Mouse (Mus musculus) mesoderm, embryonic 11.5 days (tissue): ENCODE measurements around the gene Ern2.

Source experiments
- DNase-seq: peaks from one replicate; pipeline ENCODE4 v3.0.0-alpha.2; 2012; ENCODE audit warnings: low read depth, low spot score

The Ern2 gene

GRCm38 (mm10) chr7:122186043-122186442, at the start of gene Ern2:
Gene Ern2, minus strand, starts transcription at chr7:122186207.
- no peak for DNase-seq

- no peak for DNase-seq
Measured at GRCm38 (mm10) chr7:122230866-122231265, 44.9 kb upstream of the Ern2 start.

GRCm38 (mm10) chr7:122229916-122230315, 43.9 kb upstream of the Ern2 start:
- DNase-seq, result no peak

GRCm38 (mm10) chr7:122229306-122229705, 43.3 kb upstream of the Ern2 start:
- no peak for DNase-seq

- no peak for DNase-seq
Measured at GRCm38 (mm10) chr7:122226744-122227143, 40.7 kb upstream of the Ern2 start.

- no peak for DNase-seq
Measured at GRCm38 (mm10) chr7:122226020-122226742, 40.2 kb upstream of the Ern2 start.

- no peak for DNase-seq
Measured at GRCm38 (mm10) chr7:122219315-122219801, 33.4 kb upstream of the Ern2 start, which contains the start of gene Chp2. Gene Chp2, plus strand, starts transcription at chr7:122219496.

- DNase-seq, result no peak
Measured at GRCm38 (mm10) chr7:122208276-122209021, 22.4 kb upstream of the Ern2 start.

GRCm38 (mm10) chr7:122206121-122206520, 20.1 kb upstream of the Ern2 start:
- DNase-seq, result no peak

GRCm38 (mm10) chr7:122203936-122204335, 17.9 kb upstream of the Ern2 start:
- DNase-seq, result no peak

GRCm38 (mm10) chr7:122199296-122199695, 13.3 kb upstream of the Ern2 start:
- DNase-seq, result peak; percentile 48

- peak; percentile 62 for DNase-seq
Measured at GRCm38 (mm10) chr7:122197306-122197705, 11.3 kb upstream of the Ern2 start.

- no peak for DNase-seq
Measured at GRCm38 (mm10) chr7:122196771-122197170, 10.8 kb upstream of the Ern2 start.

GRCm38 (mm10) chr7:122193919-122194318, 7.9 kb upstream of the Ern2 start:
- DNase-seq, result no peak

GRCm38 (mm10) chr7:122191097-122191496, 5.1 kb upstream of the Ern2 start:
- no peak for DNase-seq

GRCm38 (mm10) chr7:122189484-122189883, 3.5 kb upstream of the Ern2 start:
- DNase-seq, result peak; percentile 65

- DNase-seq, result no peak
Measured at GRCm38 (mm10) chr7:122184569-122184968, 1.4 kb downstream of the Ern2 start.

- DNase-seq, result no peak
Measured at GRCm38 (mm10) chr7:122180720-122181119, 5.3 kb downstream of the Ern2 start.

GRCm38 (mm10) chr7:122171613-122172012, 14.4 kb downstream of the Ern2 start:
- DNase-seq, result no peak

GRCm38 (mm10) chr7:122170705-122171104, 15.3 kb downstream of the Ern2 start:
- DNase-seq, result no peak

- no peak for DNase-seq
Measured at GRCm38 (mm10) chr7:122167203-122167602, 18.8 kb downstream of the Ern2 start.

GRCm38 (mm10) chr7:122163766-122164165, 22.2 kb downstream of the Ern2 start:
- no peak for DNase-seq

- DNase-seq, result no peak
Measured at GRCm38 (mm10) chr7:122160037-122160436, 26.0 kb downstream of the Ern2 start.
